Mouse (Mus musculus): ENCODE data around the gene Nupl1.

Gene Nupl1

DNA sequence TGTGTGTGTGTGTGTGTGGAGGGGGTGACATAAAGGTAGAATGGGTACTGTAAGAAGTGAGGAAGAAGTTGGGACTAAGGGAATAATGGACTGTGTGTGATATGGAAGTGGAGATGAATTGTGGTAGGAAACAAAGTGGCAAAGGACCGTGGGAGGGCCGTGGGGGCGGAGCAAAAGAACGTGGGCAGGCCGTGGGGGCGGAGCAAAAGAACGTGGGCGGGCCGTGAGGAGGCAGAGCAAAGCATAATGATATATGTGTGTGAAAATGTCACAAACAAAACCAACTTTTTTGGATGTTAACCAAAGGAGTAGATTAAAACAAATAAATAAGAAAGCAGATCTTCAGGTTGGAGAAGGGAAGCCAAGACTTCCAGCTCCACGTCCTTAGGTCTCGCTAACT is 98.9 kb downstream of the Nupl1 start:
- DNase-seq (ENCODE audit: low spot score in 2 of 2): no peak

DNA sequence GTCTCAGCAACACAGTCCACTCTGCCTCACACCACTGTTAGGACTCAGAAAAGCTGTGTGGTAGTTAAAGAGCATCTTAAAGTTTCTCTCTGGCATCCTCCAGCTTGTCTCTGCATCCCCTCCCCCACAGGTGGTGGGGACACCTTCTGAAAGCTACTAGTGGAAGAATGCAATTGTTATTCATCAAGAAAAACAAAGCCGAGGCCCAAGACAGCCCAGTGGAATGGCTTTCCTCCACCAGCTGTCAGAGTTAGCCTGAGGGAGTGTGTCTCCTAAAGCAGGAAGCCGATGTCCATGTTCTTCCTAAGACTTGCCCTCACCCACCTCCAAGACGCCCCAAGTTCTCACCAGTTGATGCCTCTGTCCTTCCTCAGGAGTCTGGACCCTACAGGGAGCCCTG is 102.3 kb downstream of the Nupl1 start:
- no peak for DNase-seq (ENCODE audit: low spot score in 2 of 2)

DNA sequence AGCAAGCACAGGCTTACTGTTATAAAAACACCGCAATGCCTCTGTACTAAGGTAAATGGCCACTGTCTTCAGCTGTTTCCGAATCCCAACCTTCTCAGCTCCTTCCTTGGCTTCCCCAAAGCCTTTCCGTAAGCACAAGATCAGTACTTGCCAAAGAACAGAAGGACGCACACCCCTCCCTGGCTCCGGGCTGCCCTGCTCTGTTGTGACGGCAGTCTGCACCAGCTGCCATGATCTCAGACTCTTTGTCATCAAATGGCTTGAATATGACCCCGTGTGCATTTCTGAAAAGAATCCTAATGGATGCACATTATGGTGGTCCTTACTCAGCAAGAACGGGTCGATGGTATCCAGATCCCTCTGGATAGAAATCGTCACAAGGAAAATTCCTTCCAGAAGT is 108.0 kb downstream of the Nupl1 start:
- peak in 1 of 2 experiments; percentile 6 for DNase-seq (ENCODE audit: low spot score in 2 of 2)

- DNase-seq (ENCODE audit: low spot score in 2 of 2): no peak
These were observed 112.9 kb downstream of the Nupl1 start for GRCm38 (mm10) chr14:60138339-60138738.

DNA sequence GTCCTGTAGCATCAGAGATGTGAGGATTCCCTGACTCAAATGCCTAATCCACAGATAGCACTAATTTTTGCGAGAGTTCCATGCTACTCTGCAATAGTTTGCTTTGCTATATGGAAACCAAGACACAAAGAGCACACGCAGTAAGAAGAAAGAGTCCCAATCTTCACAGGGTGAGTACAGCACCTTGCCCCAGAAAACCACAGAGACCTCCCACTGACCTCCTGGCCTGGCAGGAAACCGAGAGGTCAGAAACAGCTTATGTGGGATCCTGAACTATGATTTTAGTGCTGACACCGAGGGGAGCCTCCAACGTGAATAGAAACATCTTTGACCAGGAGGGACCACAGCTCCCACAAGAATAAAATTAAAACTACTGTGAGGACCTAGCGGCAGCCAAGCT is 113.4 kb downstream of the Nupl1 start:
- no peak for DNase-seq (ENCODE audit: low spot score in 2 of 2)

DNA sequence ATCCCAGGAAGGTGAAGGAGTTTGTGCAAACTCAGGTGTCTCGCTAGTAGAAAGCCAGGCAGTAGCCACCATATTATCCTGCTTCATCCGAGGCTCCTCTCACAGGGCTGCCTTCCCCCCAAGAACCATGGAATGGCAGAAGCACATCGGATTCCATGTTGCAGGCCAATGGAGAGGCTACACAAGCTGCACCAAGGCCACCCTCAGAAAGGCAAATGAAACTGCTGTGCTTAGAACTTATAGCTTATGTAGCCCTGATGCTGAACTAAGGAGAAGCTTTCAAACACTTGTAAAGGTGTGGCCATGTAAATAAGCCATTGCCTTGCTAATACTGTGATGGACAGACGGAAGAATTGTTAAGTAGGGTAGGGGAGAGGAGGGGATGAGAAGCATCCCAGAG is 115.4 kb downstream of the Nupl1 start:
- no peak for DNase-seq (ENCODE audit: low spot score in 2 of 2)

- DNase-seq (ENCODE audit: low spot score in 2 of 2): no peak
These were observed 116.5 kb downstream of the Nupl1 start for GRCm38 (mm10) chr14:60134720-60135119.
